Mouse (Mus musculus) kidney, postnatal 10 days (tissue): ENCODE measurements at regions not wholly inside any gene's neighbourhood (a gene's known extent, or its start where the extent isn't known, plus 50 kb on each side); places are given as distances from the start of the nearest gene placed in this dataset.

Source experiments
- DNase-seq: peaks from one replicate; pipeline ENCODE4 v3.0.0; 2021; ENCODE audit warnings: mixed read lengths

DNA sequence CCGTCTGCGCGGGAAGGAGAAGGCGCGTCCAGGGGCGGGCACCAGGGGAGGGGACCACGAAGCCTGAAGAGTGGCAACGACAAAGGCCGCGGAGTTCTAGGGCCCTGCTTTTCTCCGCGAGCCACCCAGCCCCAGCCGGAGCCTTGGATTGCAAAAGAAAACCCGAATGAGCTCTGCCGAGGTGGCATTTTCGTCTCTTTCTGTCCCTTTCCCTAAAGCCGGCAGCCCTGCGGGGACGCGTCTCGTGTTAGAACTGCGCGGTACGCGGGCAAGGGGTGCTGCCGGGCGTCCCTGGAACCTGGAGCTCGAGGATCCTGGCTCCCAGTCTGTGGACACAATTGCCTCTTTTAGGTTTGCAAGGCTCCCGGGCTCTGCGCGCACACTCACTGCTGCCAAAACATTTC, 154.5 kb downstream of the Insig2 start:
- peak; percentile 10 for DNase-seq

- no peak for DNase-seq
Observed at GRCm38 (mm10) chr1:121178611-121179245, 153.7 kb downstream of the Insig2 start.

DNA sequence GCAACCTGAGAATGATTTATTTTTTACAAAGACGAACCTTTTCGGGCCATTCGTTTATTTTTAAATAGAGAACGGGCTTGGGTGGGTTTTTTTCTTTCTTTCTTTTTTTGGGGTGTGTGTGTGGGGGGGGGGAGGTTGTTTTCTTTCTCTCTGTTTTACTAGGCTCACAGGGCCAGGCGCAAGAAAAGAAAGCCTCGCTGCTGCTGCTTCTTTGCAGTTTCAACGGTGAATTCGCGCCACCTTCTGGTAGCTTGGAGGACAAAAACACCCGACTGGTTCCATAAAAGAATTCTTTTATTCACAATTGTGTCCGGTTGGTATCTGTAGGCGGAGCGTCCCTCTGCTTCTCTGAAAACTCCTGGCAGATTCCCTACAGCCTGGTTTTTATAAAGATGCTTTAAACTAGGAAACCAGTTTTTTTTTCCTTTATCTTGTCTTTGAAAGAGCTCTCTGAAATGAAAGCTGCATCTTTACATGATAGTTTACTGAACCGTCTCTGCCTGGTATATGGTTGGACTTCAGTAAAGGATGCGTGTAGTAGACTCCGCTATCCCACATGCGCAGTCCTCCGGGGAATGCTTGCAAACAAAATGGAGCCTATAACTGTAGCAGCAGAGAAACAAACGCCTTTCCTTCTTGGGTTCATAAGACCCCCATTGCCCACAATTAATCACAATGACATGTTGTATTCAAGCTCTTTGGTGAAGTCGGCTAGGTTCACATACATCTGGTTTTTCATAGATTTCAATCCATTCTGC, 151.9 kb downstream of the Insig2 start:
- peak; percentile 88 for DNase-seq

DNA sequence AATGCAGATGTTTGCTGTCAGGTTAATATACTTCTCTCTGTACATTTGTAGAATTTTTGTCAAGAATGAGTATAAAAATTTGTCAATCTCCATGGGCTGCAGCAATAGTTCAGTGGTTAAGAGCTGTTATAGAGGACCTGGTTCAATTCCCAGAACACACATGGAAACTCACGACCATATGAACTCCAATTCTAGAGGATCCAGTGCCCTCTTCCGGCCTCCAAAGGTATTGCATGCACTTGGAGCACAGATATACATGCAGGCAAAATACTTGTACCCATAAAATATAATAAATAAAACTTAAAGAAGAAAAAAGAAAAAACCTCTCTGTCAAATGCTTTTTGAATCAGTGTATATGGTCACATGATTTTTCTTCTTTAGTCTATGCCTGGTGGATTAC, 143.5 kb downstream of the Insig2 start:
- no peak for DNase-seq

GRCm38 (mm10) chr1:121194800-121195199, 137.6 kb downstream of the Insig2 start:
- DNase-seq: no peak

GRCm38 (mm10) chr1:121215843-121216242, 116.5 kb downstream of the Insig2 start:
- DNase-seq: peak; percentile 16

- DNase-seq: no peak
Observed at GRCm38 (mm10) chr1:121224250-121224649, 108.1 kb downstream of the Insig2 start.

DNA sequence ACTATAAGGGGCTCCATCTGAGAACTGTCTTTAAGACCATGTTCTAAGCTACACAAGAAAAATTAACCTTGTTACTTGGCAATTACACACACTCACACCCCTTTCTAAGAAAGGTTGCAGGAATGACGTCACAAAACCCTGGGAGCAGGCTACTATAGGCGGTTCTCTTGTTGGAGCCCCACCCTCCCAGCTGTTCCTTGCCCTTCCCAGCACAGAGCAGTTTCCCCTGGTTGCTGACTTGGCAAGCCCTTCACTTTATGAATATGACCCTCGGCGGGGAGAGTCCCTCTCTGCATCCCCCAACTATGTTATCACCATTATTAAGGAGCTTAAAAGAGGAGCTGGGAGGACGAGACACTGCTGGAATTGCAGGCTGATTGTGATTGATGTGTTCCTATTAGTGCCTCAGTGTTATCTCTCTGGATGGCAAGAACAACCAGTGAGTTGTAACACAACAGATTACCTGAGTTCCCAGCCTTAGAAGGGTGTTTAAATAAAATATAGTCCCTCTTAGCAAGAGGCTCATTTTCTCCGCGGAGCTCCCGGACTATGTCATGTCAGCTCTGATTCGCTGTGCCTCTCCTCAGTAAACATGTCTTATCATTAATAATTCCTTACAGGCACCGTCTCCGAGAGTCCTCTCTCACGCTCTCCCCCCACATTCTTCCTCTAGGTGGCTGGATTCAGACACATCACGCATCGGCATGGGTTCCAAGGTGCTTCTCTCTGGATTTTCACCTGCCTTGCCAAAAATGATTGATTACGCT, 105.7 kb downstream of the Insig2 start:
- DNase-seq: no peak

DNA sequence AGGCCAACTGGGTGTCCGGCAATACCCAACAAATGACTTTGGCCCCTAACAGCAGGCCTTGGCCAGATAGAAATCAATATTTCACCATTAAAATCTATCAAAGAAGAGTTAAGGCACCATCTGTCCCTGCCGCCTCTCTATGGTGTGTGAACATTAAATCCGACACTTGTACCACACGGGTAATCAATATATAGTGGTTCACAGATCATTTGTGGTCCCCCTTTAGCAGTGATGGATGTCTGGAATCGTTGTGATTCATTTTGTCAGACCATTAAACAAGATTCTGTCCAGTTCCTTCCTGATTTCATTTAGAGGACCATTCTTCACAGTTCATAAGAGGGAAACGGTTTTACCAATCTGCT, 105.2 kb downstream of the Insig2 start:
- DNase-seq: no peak

DNA sequence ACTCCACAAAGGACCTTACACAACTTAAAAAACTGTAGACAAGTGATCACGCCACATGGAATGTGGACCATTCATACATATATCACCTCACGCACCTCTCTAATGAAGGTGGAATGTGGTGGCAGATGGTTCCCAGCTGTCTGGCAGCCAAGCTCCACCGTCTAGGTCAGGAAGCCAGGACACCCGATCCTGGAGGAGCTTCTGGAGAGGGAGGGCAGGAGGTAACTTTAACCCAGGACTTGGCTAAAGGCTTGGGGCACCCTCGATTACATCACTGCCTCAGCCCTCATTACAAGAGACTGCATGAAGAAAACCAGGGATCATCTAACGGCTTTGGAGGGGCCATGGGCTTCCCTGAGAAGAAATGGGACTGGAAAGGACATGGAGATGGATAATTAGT, 88.8 kb downstream of the Insig2 start:
- no peak for DNase-seq

DNA sequence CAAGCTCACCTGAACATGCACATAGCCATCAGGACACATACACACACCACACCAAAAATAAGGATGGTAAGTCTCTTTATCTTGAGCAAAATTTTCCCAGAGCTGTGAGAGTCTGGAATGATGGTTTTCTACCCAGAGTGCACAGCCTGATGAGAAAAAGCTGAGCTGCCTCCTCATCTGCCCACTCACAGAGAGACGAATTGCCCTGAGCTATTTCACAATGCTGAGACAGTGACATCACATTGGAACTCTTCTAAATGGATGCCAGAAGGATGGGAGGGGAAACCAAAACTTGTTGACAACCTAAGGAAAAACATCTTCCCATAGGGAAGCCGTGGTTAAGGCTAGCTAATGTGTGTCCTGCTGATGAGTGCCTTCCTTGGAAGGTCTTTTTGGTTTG, 84.8 kb downstream of the Insig2 start:
- DNase-seq: no peak

- DNase-seq: no peak
Observed at GRCm38 (mm10) chr1:121249081-121249480, 83.3 kb downstream of the Insig2 start.

GRCm38 (mm10) chr1:121250686-121251085, 81.7 kb downstream of the Insig2 start:
- no peak for DNase-seq

DNA sequence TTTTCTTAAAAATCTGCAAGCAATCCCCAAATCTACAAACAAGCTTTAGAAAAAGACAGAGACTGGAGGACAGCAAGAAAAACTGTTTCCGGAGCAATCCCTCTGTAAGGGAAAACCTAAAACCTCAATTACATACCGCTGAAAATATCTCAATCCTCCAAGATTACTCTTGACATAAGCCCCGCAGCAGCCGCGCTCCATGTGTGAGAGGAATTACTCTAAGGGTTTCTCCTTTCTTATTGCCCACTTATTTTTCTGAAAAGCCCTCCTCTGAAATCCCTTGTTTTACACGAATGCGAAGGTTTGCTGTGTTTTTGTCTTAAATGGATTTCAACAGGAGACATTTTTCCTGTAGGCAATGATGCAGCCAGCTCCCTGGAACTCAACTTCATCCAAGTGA, 80.3 kb downstream of the Insig2 start:
- DNase-seq: no peak

DNA sequence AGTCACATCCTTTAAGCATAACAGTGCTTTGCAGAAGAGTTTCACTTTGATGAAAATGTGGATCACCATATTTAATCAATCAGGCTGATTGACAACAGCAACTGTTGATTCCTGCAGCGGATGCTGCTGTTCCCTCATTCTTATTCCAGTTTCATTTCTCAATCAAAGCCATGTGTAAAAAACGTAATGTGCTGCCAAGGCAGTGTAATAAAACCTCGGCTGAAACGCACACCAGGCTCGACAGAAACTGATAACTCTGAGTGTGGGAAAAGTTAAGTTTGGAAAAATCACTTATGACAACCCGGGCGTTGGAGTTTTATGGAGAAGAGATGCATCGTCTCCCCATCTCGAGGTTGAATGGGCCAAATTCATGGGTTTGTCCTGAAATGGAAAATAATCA, 78.2 kb downstream of the Insig2 start:
- DNase-seq: no peak
